In genomic region chr7:136501855-136502847, GRCm38 (mm10) we compare ENCODE assay signal across 8 mouse cellular contexts.
A peak's percentile ranks its signal among the peaks of the same experiment; 100 is the strongest.
DNase-seq lines count a peak whose midpoint lies in the region; ATAC-seq and TF ChIP-seq lines count a peak whose summit lies in the region.

No protein-coding gene starts in this region.

- H3K9ac ChIP-seq in intestine, postnatal 0 days (ENCODE audit: low read depth, low read length), result no peak overlapping the region
- H3K9ac ChIP-seq in liver, embryonic 16.5 days (ENCODE audit: low read depth, low read length), result no peak overlapping the region

- TF ChIP-seq CTCF in intestine, postnatal 0 days (IDR thresholded peaks at IDR 0.05; ENCODE audit: low read depth), result no peak

- peak overlapping the region; percentile 24; the same call in 1 of the 2 replicates for H3K4me2 ChIP-seq in intestine, postnatal 0 days (replicated peaks; ENCODE audit: low read depth)
- H3K4me2 ChIP-seq in liver, embryonic 16.5 days (ENCODE audit: low read depth, low read length), result peak overlapping the region; percentile 32

- peak; percentile 31 for DNase-seq in adrenal gland, postnatal 25 days
- DNase-seq in heart, adult 11 months, result peak; percentile 96
- no peak for DNase-seq in layer of hippocampus, postnatal 36 days
- no peak for DNase-seq in natural killer cell, adult 2 months (ENCODE audit: low spot score in 2 of 2)
- DNase-seq in layer of hippocampus, postnatal 10 days (ENCODE audit: low spot score in 2 of 2), result no peak

- H3K36me3 ChIP-seq in intestine, postnatal 0 days (ENCODE audit: control insufficient read depth, insufficient read depth), result no peaks in the 10 kb centered on the region
- no peaks in the 10 kb centered on the region for H3K36me3 ChIP-seq in liver, embryonic 16.5 days (ENCODE audit: control insufficient read depth, insufficient read depth)

- H3K4me1 ChIP-seq in intestine, postnatal 0 days (replicated peaks; ENCODE audit: control insufficient read depth, insufficient read depth, low read length), result no peaks in the 10 kb centered on the region
- H3K4me1 ChIP-seq in liver, embryonic 16.5 days (ENCODE audit: control insufficient read depth, low read depth, low read length), result no peaks in the 10 kb centered on the region

- H3K27me3 ChIP-seq in intestine, postnatal 0 days (replicated peaks; ENCODE audit: control insufficient read depth, insufficient read depth, low read length), result no peaks in the 10 kb centered on the region; the same call in 1 of the 2 replicates
- H3K27me3 ChIP-seq in liver, embryonic 16.5 days (ENCODE audit: control insufficient read depth, insufficient read depth, low read depth, low read length), result no peaks in the 10 kb centered on the region; the same call in 1 of the 2 replicates

- 45% methylated on average over 32 of the region's 32 CpGs for WGBS in intestine, postnatal 0 days
- WGBS in liver, embryonic 16.5 days (ENCODE audit: insufficient replicate concordance), result 32% methylated on average over 32 of the region's 32 CpGs

- no peak overlapping the region for H3K27ac ChIP-seq in intestine, postnatal 0 days (ENCODE audit: low read depth, low read length)
- H3K27ac ChIP-seq in liver, embryonic 16.5 days (ENCODE audit: low read length), result no peak overlapping the region

- no peak for ATAC-seq in intestine, postnatal 0 days
- ATAC-seq in liver, embryonic 16.5 days (ENCODE audit: low read depth), result peak; percentile 37; the same call in 1 of the 2 replicates
- no peak for ATAC-seq in inflammation-experienced regulatory T-cells, adult 6 months

- no peak overlapping the region for H3K4me3 ChIP-seq in intestine, postnatal 0 days (ENCODE audit: low read depth, low read length)
- no peak overlapping the region for H3K4me3 ChIP-seq in liver, embryonic 16.5 days (ENCODE audit: low read depth, low read length)

- no peaks in the 10 kb centered on the region for H3K9me3 ChIP-seq in intestine, postnatal 0 days (ENCODE audit: control insufficient read depth)
- H3K9me3 ChIP-seq in liver, embryonic 16.5 days (replicated peaks; ENCODE audit: control insufficient read depth, low read length), result no peaks in the 10 kb centered on the region

Comparison
In these comparisons a context has a peak if more than half of its experiments do, and no peak if none do; other contexts are left out.
1. DNase-seq: peak in adrenal gland, postnatal 25 days (single experiment) and heart, adult 11 months (single experiment); none in layer of hippocampus, postnatal 36 days (0 of 2), natural killer cell, adult 2 months (0 of 2) and layer of hippocampus, postnatal 10 days (0 of 2).